Mouse (Mus musculus): ENCODE results near the gene Spen. TPM values are rescaled to one million over a fixed set of nuclear protein-coding genes. Genes with fewer than 3 reads are reported as not detected.
"Not testable (repeated sequence)": the region's sequence is repeated elsewhere in the genome, so short reads cannot be mapped to it uniquely, and the experiment has no call there.

Gene Spen
- polyA plus RNA-seq, 1 experiment from 2014 or later = 20.4 TPM

GRCm38 (mm10) chr4:141572668-141573358 is 34.4 kb upstream of the Spen start:
- 0 out of 2 replicates have a peak, but pooled peaks cover 10% of the 10 kb centered on the region for H3K36me3 ChIP-seq (replicated peaks; ENCODE audit: control insufficient read depth, insufficient read depth)
- DNase-seq (ENCODE audit: low spot score) = no peak
- no peak overlapping the region for H3K4me2 ChIP-seq (replicated peaks)
- WGBS = 78% methylated on average over 7 of the region's 7 CpGs
- H3K9ac ChIP-seq = no peak overlapping the region
- no peaks in the 10 kb centered on the region for H3K9me3 ChIP-seq (ENCODE audit: control insufficient read depth, low read length)
- no peak overlapping the region for H3K27ac ChIP-seq
- no peak for ATAC-seq (ENCODE audit: low FRiP score)
- no peak overlapping the region for H3K4me3 ChIP-seq (replicated peaks; ENCODE audit: low read length)
- H3K27me3 ChIP-seq (ENCODE audit: control insufficient read depth, insufficient read depth, low read length) = no peaks in the 10 kb centered on the region
- no peaks in the 10 kb centered on the region for H3K4me1 ChIP-seq (replicated peaks; ENCODE audit: control insufficient read depth, insufficient read depth, low read length)

- H3K4me1 ChIP-seq (replicated peaks; ENCODE audit: control insufficient read depth, insufficient read depth, low read length) = no peaks in the 10 kb centered on the region
- no peak overlapping the region for H3K4me3 ChIP-seq (replicated peaks; ENCODE audit: low read length)
- 82% methylated on average over 10 of the region's 10 CpGs for WGBS
Measured at GRCm38 (mm10) chr4:141571934-141572333, 33.5 kb upstream of the Spen start.

GRCm38 (mm10) chr4:141571337-141571739 is 32.9 kb upstream of the Spen start:
- Histone ChIP-seq H3K9me3 (ENCODE audit: control insufficient read depth, low read length) (no peaks in the 10 kb centered on the region), H3K27ac (no peak overlapping the region), H3K4me1 (replicated peaks; ENCODE audit: control insufficient read depth, insufficient read depth, low read length) (no peaks in the 10 kb centered on the region), H3K36me3 (replicated peaks; ENCODE audit: control insufficient read depth, insufficient read depth) (no peaks in the 10 kb centered on the region), H3K4me3 (replicated peaks; ENCODE audit: low read length) (no peak overlapping the region), H3K9ac (no peak overlapping the region), H3K4me2 (replicated peaks) (no peak overlapping the region), H3K27me3 (ENCODE audit: control insufficient read depth, insufficient read depth, low read length) (no peaks in the 10 kb centered on the region)
- WGBS = 71% methylated on average over 6 of the region's 6 CpGs
- DNase-seq (ENCODE audit: low spot score) (no peak), ATAC-seq (ENCODE audit: low FRiP score) (no peak)

More at GRCm38 (mm10) chr4:141571934-141572333, 33.5 kb upstream of the Spen start:
- DNase-seq (ENCODE audit: low spot score) (no peak), ATAC-seq (ENCODE audit: low FRiP score) (no peak)
- no peak overlapping the region for H3K27ac ChIP-seq
- H3K4me2 ChIP-seq (replicated peaks) = no peak overlapping the region
- H3K36me3 ChIP-seq (replicated peaks; ENCODE audit: control insufficient read depth, insufficient read depth) = 0 out of 2 replicates have a peak, but pooled peaks cover 3% of the 10 kb centered on the region
- H3K9me3 ChIP-seq (ENCODE audit: control insufficient read depth, low read length) = no peaks in the 10 kb centered on the region
- H3K9ac ChIP-seq = no peak overlapping the region
- no peaks in the 10 kb centered on the region for H3K27me3 ChIP-seq (ENCODE audit: control insufficient read depth, insufficient read depth, low read length)

- 75% methylated on average over 1 of the region's 1 CpGs for WGBS
- ATAC-seq (ENCODE audit: low FRiP score) = no peak
- Histone ChIP-seq H3K9me3 (ENCODE audit: control insufficient read depth, low read length) (no peaks in the 10 kb centered on the region), H3K4me1 (replicated peaks; ENCODE audit: control insufficient read depth, insufficient read depth, low read length) (no peaks in the 10 kb centered on the region), H3K9ac (no peak overlapping the region), H3K36me3 (replicated peaks; ENCODE audit: control insufficient read depth, insufficient read depth) (no peaks in the 10 kb centered on the region), H3K4me2 (replicated peaks) (no peak overlapping the region), H3K27ac (no peak overlapping the region), H3K4me3 (replicated peaks; ENCODE audit: low read length) (no peak overlapping the region), H3K27me3 (ENCODE audit: control insufficient read depth, insufficient read depth, low read length) (no peaks in the 10 kb centered on the region)
- no peak for DNase-seq (ENCODE audit: low spot score)
Measured at GRCm38 (mm10) chr4:141570821-141571220, 32.4 kb upstream of the Spen start.

GRCm38 (mm10) chr4:141570004-141570403 is 31.6 kb upstream of the Spen start:
- Histone ChIP-seq H3K4me3 (replicated peaks; ENCODE audit: low read length) (no peak overlapping the region), H3K4me1 (replicated peaks; ENCODE audit: control insufficient read depth, insufficient read depth, low read length) (no peaks in the 10 kb centered on the region), H3K36me3 (replicated peaks; ENCODE audit: control insufficient read depth, insufficient read depth) (no peaks in the 10 kb centered on the region), H3K4me2 (replicated peaks) (no peak overlapping the region), H3K27me3 (ENCODE audit: control insufficient read depth, insufficient read depth, low read length) (no peaks in the 10 kb centered on the region), H3K9me3 (ENCODE audit: control insufficient read depth, low read length) (no peaks in the 10 kb centered on the region), H3K9ac (no peak overlapping the region), H3K27ac (no peak overlapping the region)
- 62% methylated on average over 6 of the region's 6 CpGs for WGBS
- ATAC-seq (ENCODE audit: low FRiP score) (no peak), DNase-seq (ENCODE audit: low spot score) (no peak)

- WGBS = 87% methylated on average over 5 of the region's 5 CpGs
- H3K9ac ChIP-seq = no peak overlapping the region
- H3K9me3 ChIP-seq (ENCODE audit: control insufficient read depth, low read length) = no peaks in the 10 kb centered on the region
- H3K4me3 ChIP-seq (replicated peaks; ENCODE audit: low read length) = no peak overlapping the region
- no peak overlapping the region for H3K27ac ChIP-seq
- DNase-seq (ENCODE audit: low spot score) (no peak), ATAC-seq (ENCODE audit: low FRiP score) (no peak)
- no peaks in the 10 kb centered on the region for H3K27me3 ChIP-seq (ENCODE audit: control insufficient read depth, insufficient read depth, low read length)
- H3K4me2 ChIP-seq (replicated peaks) = no peak overlapping the region
- no peaks in the 10 kb centered on the region for H3K4me1 ChIP-seq (replicated peaks; ENCODE audit: control insufficient read depth, insufficient read depth, low read length)
- no peaks in the 10 kb centered on the region for H3K36me3 ChIP-seq (replicated peaks; ENCODE audit: control insufficient read depth, insufficient read depth)
Measured at GRCm38 (mm10) chr4:141568966-141569365, 30.6 kb upstream of the Spen start.

- not testable (repeated sequence) for H3K9me3 ChIP-seq (ENCODE audit: control insufficient read depth, low read length); DNase-seq (ENCODE audit: low spot score); ATAC-seq (ENCODE audit: low FRiP score); H3K27me3 ChIP-seq (ENCODE audit: control insufficient read depth, insufficient read depth, low read length); H3K36me3 ChIP-seq (replicated peaks; ENCODE audit: control insufficient read depth, insufficient read depth); H3K4me3 ChIP-seq (replicated peaks; ENCODE audit: low read length); H3K27ac ChIP-seq; H3K4me2 ChIP-seq (replicated peaks); H3K4me1 ChIP-seq (replicated peaks; ENCODE audit: control insufficient read depth, insufficient read depth, low read length); H3K9ac ChIP-seq
- WGBS = 93% methylated on average over 7 of the region's 7 CpGs
Measured at GRCm38 (mm10) chr4:141567174-141567573, 28.8 kb upstream of the Spen start.

GRCm38 (mm10) chr4:141566187-141566586 is 27.8 kb upstream of the Spen start:
- ATAC-seq (ENCODE audit: low FRiP score) (no peak), DNase-seq (ENCODE audit: low spot score) (no peak)
- Histone ChIP-seq H3K4me1 (replicated peaks; ENCODE audit: control insufficient read depth, insufficient read depth, low read length) (no peaks in the 10 kb centered on the region), H3K27ac (no peak overlapping the region), H3K27me3 (ENCODE audit: control insufficient read depth, insufficient read depth, low read length) (no peaks in the 10 kb centered on the region), H3K9me3 (ENCODE audit: control insufficient read depth, low read length) (no peaks in the 10 kb centered on the region), H3K36me3 (replicated peaks; ENCODE audit: control insufficient read depth, insufficient read depth) (no peaks in the 10 kb centered on the region), H3K4me3 (replicated peaks; ENCODE audit: low read length) (no peak overlapping the region), H3K4me2 (replicated peaks) (no peak overlapping the region), H3K9ac (no peak overlapping the region)
- 93% methylated on average over 6 of the region's 6 CpGs for WGBS

GRCm38 (mm10) chr4:141565325-141565724 is 26.9 kb upstream of the Spen start:
- Histone ChIP-seq H3K36me3 (replicated peaks; ENCODE audit: control insufficient read depth, insufficient read depth) (no peaks in the 10 kb centered on the region), H3K27me3 (ENCODE audit: control insufficient read depth, insufficient read depth, low read length) (no peaks in the 10 kb centered on the region), H3K4me2 (replicated peaks) (no peak overlapping the region), H3K27ac (no peak overlapping the region), H3K4me1 (replicated peaks; ENCODE audit: control insufficient read depth, insufficient read depth, low read length) (no peaks in the 10 kb centered on the region), H3K4me3 (replicated peaks; ENCODE audit: low read length) (no peak overlapping the region), H3K9ac (no peak overlapping the region), H3K9me3 (ENCODE audit: control insufficient read depth, low read length) (no peaks in the 10 kb centered on the region)
- ATAC-seq (ENCODE audit: low FRiP score) (no peak), DNase-seq (ENCODE audit: low spot score) (no peak)
- 17% methylated on average over 7 of the region's 7 CpGs for WGBS

- Histone ChIP-seq H3K9ac (no peak overlapping the region), H3K36me3 (replicated peaks; ENCODE audit: control insufficient read depth, insufficient read depth) (no peaks in the 10 kb centered on the region), H3K4me3 (replicated peaks; ENCODE audit: low read length) (no peak overlapping the region), H3K27me3 (ENCODE audit: control insufficient read depth, insufficient read depth, low read length) (no peaks in the 10 kb centered on the region), H3K27ac (no peak overlapping the region), H3K4me1 (replicated peaks; ENCODE audit: control insufficient read depth, insufficient read depth, low read length) (no peaks in the 10 kb centered on the region), H3K9me3 (ENCODE audit: control insufficient read depth, low read length) (no peaks in the 10 kb centered on the region), H3K4me2 (replicated peaks) (no peak overlapping the region)
- WGBS = 79% methylated on average over 3 of the region's 3 CpGs
- no peak for ATAC-seq (ENCODE audit: low FRiP score)
- DNase-seq (ENCODE audit: low spot score) = no peak
Measured at GRCm38 (mm10) chr4:141564660-141565059, 26.3 kb upstream of the Spen start.

Data from hindbrain, embryonic 14.5 days (tissue).